Mouse (Mus musculus) liver, embryonic 11.5 days (tissue): Measurements from ENCODE around the gene Gm49673. TPM values are rescaled to one million over a fixed set of nuclear protein-coding genes. Genes with fewer than 3 reads are reported as not detected.
"Not testable (repeated sequence)": the region's sequence is repeated elsewhere in the genome, so short reads cannot be mapped to it uniquely, and the experiment has no call there.

Experiments
- ATAC-seq: fragments of 200-750 bp; cut with Nextera tagmentation; replicated peaks from 2 replicates; pipeline ENCODE4 v1.8.0; 2017; ENCODE audit warnings: moderate number of reproducible peaks, mild to moderate bottlenecking, moderate TSS enrichment, moderate library complexity; ENCODE audit not compliant: low FRiP score
- DNase-seq: peaks from one replicate; pipeline ENCODE4 v3.0.0-alpha.2; 2017; ENCODE audit warnings: low spot score
- H3K27ac ChIP-seq: fragments of 300-500 bp; sonication (generic); 2 replicates; pipeline ENCODE4 v1.5.1; 2014; ENCODE audit warnings: mild to moderate bottlenecking, low read depth, low read length, control low read depth
- H3K27me3 ChIP-seq: fragments of 300-500 bp; sonication (generic); replicated peaks from 2 replicates; pipeline ENCODE4 v1.6.1; 2014; ENCODE audit warnings: low read length, mixed read lengths; ENCODE audit not compliant: control insufficient read depth, insufficient read depth
- H3K36me3 ChIP-seq: fragments of 300-500 bp; sonication (generic); 2 replicates; pipeline ENCODE4 v1.6.1; 2014; ENCODE audit warnings: mild to moderate bottlenecking, low read length, moderate library complexity, mixed read lengths; ENCODE audit not compliant: control insufficient read depth, insufficient read depth
- H3K4me1 ChIP-seq: fragments of 300-500 bp; sonication (generic); replicated peaks from 2 replicates; pipeline ENCODE4 v1.6.1; 2014; ENCODE audit warnings: low read length, mixed read lengths; ENCODE audit not compliant: control insufficient read depth, insufficient read depth
- H3K4me2 ChIP-seq: fragments of 300-500 bp; sonication (generic); 2 replicates; pipeline ENCODE4 v1.6.1; 2014; ENCODE audit warnings: mild to moderate bottlenecking, control low read depth, moderate library complexity
- H3K4me3 ChIP-seq: fragments of 300-500 bp; sonication (generic); 2 replicates; pipeline ENCODE4 v1.5.1; 2014; ENCODE audit warnings: low read depth, low read length, control low read depth
- H3K9ac ChIP-seq: fragments of 300-500 bp; sonication (generic); 2 replicates; pipeline ENCODE4 v1.6.1; 2014; ENCODE audit warnings: low read depth, low read length, control low read depth
- H3K9me3 ChIP-seq: fragments of 300-500 bp; sonication (generic); 2 replicates; pipeline ENCODE4 v1.6.1; 2016; ENCODE audit warnings: low read length, inconsistent platforms, mixed read lengths; ENCODE audit not compliant: control insufficient read depth
- WGBS: fragments of 180-500 bp; shearing (Covaris S2); extraction: QIAGEN DNeasy Blood & Tissue Kit; methylation state at CpG from one replicate; pipeline ENCODE4 v1.1.7; 2014; 5-methylcytosine and 5-hydroxymethylcytosine counted together
- polyA plus RNA-seq: library from polyadenylated mRNA; unstranded; fragments of >200 nt; fragmentation: Nextera tagmentation; extraction: Ambion mirVana; gene quantifications from 2 replicates; pipeline ENCODE4 v1.2.1, GENCODE M21; 2014

Gene Gm49673
- polyA plus RNA-seq, 1 experiment from 2014 or later: 0.11 TPM

- not testable (repeated sequence) for H3K27me3 ChIP-seq, DNase-seq, H3K4me3 ChIP-seq, H3K4me2 ChIP-seq, H3K27ac ChIP-seq, H3K4me1 ChIP-seq, H3K9me3 ChIP-seq, ATAC-seq, H3K36me3 ChIP-seq, H3K9ac ChIP-seq
- WGBS: 51% methylated on average over 4 of the region's 18 CpGs
These were observed 54.8 kb downstream of the Gm49673 start for GRCm38 (mm10) chr17:8092537-8093526.

DNA sequence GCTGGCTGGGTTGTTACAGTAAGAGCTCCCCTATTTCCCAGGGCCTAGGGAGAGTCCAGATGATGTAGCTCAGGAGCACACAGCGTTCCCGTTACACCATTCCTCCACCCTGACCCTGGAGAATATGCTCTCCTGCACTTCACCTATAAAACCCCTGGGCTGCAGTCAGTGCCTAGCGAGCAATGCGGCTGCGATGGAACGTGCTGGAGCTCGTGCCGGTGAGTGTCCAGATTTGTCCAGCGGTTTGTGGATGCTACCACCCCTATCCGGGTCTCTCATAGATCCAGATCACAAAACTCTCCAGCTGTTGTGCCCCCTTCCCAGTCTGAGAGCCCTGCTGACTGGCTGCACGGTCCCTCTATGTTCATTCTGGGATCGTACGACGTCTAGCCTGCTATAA lies 56.3 kb downstream of the Gm49673 start:
- DNase-seq, H3K4me1 ChIP-seq, H3K9ac ChIP-seq, H3K27me3 ChIP-seq, H3K36me3 ChIP-seq, H3K27ac ChIP-seq, H3K9me3 ChIP-seq, ATAC-seq, H3K4me3 ChIP-seq, H3K4me2 ChIP-seq: not testable (repeated sequence)
- WGBS: 89% methylated on average over 14 of the region's 14 CpGs

DNA sequence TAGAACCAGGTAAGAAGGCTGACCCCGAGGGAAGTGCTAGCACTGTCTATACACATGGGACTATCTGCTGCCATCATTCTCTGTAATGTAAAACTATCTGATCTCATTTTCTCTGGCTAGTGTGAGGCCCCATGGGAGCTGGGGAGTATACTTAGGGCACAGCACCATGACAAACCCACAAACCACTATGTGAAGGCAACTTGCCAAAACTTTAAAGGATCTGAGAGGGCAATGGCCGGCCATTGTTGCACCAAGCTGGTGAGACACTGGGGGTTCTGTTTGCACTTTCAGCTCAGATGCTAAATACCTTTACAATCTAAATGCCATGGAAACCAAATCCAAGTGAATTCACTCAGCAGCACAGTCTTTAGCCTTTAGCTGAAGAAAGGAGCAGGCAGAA lies 77.7 kb downstream of the Gm49673 start:
- H3K27me3 ChIP-seq, H3K4me1 ChIP-seq, ATAC-seq, H3K27ac ChIP-seq, DNase-seq, H3K9ac ChIP-seq, H3K9me3 ChIP-seq, H3K4me2 ChIP-seq, H3K36me3 ChIP-seq, H3K4me3 ChIP-seq: not testable (repeated sequence)
- WGBS: 65% methylated on average over 1 of the region's 2 CpGs

DNA sequence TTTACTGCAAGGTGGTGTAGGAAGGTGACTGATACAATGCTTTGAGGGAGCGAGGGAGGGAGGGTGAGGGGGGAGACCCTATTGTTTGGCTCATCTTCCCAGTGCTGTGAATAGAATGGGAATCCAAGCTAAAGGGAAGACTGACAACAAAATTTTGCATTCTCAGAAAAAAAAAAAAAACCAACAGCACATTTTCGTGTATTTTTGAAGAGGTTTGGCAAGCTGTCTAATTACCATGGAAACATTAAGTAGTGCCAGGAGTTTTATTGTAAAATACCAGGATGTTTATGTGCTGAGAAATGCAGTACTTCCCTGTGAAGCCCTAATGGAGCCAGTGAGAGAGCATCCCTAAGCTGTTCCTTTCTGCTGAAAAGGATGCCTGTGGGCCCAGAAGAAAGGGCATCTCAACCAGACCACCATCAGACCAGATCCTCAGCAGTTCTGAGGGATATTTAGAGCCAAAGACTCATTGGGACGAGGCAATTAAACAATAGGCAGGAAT lies 90.9 kb downstream of the Gm49673 start:
- not testable (repeated sequence) for H3K4me3 ChIP-seq, H3K4me2 ChIP-seq, H3K9ac ChIP-seq, ATAC-seq, DNase-seq, H3K27ac ChIP-seq, H3K9me3 ChIP-seq, H3K27me3 ChIP-seq, H3K36me3 ChIP-seq, H3K4me1 ChIP-seq
- 54% methylated on average over 2 of the region's 3 CpGs for WGBS

- DNase-seq, H3K4me3 ChIP-seq: not testable (repeated sequence)
- WGBS: 85% methylated on average over 3 of the region's 6 CpGs
These were observed 91.5 kb downstream of the Gm49673 start for GRCm38 (mm10) chr17:8055919-8056589.

GRCm38 (mm10) chr17:8051247-8051646 lies 96.3 kb downstream of the Gm49673 start:
- not testable (repeated sequence) for H3K4me3 ChIP-seq, H3K9ac ChIP-seq, H3K4me1 ChIP-seq, ATAC-seq, DNase-seq, H3K27me3 ChIP-seq, H3K9me3 ChIP-seq, H3K4me2 ChIP-seq, H3K36me3 ChIP-seq, H3K27ac ChIP-seq
- WGBS: 35% methylated on average over 3 of the region's 3 CpGs

More at GRCm38 (mm10) chr17:8055919-8056589, 91.5 kb downstream of the Gm49673 start:
- not testable (repeated sequence) for H3K9me3 ChIP-seq, H3K27ac ChIP-seq, H3K4me2 ChIP-seq, H3K27me3 ChIP-seq, H3K36me3 ChIP-seq, ATAC-seq, H3K4me1 ChIP-seq, H3K9ac ChIP-seq

DNA sequence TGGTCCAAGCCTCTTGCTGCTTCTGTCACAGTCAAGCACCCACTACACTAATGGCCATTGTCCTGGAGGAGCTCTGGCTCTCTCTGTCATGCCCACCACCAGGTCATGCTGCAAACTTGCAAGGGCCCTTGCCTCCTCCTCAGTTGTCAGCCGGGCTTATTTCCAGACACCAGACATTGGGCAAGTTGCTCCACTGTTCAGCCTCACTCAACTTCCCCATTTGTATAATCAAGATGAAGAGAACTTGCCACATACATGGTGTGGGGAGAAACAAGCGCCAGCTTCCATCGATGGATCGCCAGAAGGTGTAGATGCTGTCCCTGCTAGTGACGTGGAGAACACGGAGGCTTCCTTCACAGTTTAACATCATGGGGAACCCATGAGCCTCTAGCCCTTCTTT lies 97.4 kb downstream of the Gm49673 start:
- H3K4me3 ChIP-seq, H3K9me3 ChIP-seq, H3K27ac ChIP-seq, H3K36me3 ChIP-seq, H3K9ac ChIP-seq, H3K4me1 ChIP-seq, DNase-seq, ATAC-seq, H3K4me2 ChIP-seq, H3K27me3 ChIP-seq: not testable (repeated sequence)
- WGBS: 57% methylated on average over 5 of the region's 6 CpGs

DNA sequence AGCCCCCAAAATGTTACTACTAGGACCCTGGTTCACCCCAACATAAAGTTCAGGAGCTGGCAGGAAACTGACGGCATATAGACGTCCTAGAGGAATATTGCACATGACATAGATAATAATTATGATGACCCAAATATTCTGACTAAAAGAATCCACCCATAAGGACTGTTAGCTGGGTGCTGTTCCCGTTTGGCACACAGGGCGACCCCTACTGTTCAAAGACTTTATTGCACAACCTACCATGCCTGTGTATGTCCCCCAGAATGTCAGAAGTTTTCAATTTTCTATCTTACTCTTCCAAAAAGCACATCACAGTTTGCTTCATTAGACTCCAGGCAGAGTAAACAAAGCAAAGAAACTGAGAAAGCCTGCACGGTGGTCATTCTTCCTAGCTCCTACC lies 101.4 kb downstream of the Gm49673 start:
- not testable (repeated sequence) for H3K36me3 ChIP-seq, H3K27ac ChIP-seq, H3K27me3 ChIP-seq, DNase-seq, H3K4me1 ChIP-seq, H3K9me3 ChIP-seq, H3K4me3 ChIP-seq, H3K9ac ChIP-seq, ATAC-seq, H3K4me2 ChIP-seq
- 5% methylated on average over 2 of the region's 5 CpGs for WGBS
